Mouse (Mus musculus) midbrain, embryonic 14.5 days (tissue): ENCODE results near the gene Ksr2. TPM values are rescaled to one million over a fixed set of nuclear protein-coding genes. Genes with fewer than 3 reads are reported as not detected.

ENCODE experiments used
- ATAC-seq: fragments of 200-750 bp; cut with Nextera tagmentation; 2 replicates; pipeline ENCODE4 v1.8.0; 2017; ENCODE audit warnings: moderate number of reproducible peaks, moderate library complexity; ENCODE audit not compliant: low FRiP score, low TSS enrichment
- DNase-seq: peaks from one replicate; pipeline ENCODE4 v3.0.0-alpha.2; 2015
- H3K27ac ChIP-seq: fragments of 300-500 bp; sonication (generic); replicated peaks from 2 replicates; pipeline ENCODE4 v1.5.1; 2014; ENCODE audit warnings: mild to moderate bottlenecking, low read depth, low read length, moderate library complexity
- H3K27me3 ChIP-seq: fragments of 300-500 bp; sonication (generic); 2 replicates; pipeline ENCODE4 v1.6.1; 2014; ENCODE audit warnings: low read length, control low read depth, mixed read lengths; ENCODE audit not compliant: control insufficient read depth, insufficient read depth
- H3K36me3 ChIP-seq: fragments of 300-500 bp; sonication (generic); 2 replicates; pipeline ENCODE4 v1.6.1; 2014; ENCODE audit warnings: low read length, control low read depth; ENCODE audit not compliant: control insufficient read depth, insufficient read depth
- H3K4me1 ChIP-seq: fragments of 300-500 bp; sonication (generic); 2 replicates; pipeline ENCODE4 v1.6.1; 2014; ENCODE audit warnings: mild to moderate bottlenecking, antibody characterized with exemption, low read length, control low read depth; ENCODE audit not compliant: control insufficient read depth, insufficient read depth
- H3K4me2 ChIP-seq: fragments of 300-500 bp; sonication (generic); 2 replicates; pipeline ENCODE4 v1.6.1; 2014; ENCODE audit warnings: mild to moderate bottlenecking, low read length, moderate library complexity
- H3K4me3 ChIP-seq: fragments of 300-500 bp; sonication (generic); replicated peaks from 2 replicates; pipeline ENCODE4 v1.5.1; 2014; ENCODE audit warnings: low read depth, low read length
- H3K9ac ChIP-seq: fragments of 300-500 bp; sonication (generic); replicated peaks from 2 replicates; pipeline ENCODE4 v1.6.1; 2014; ENCODE audit warnings: mild to moderate bottlenecking, low read length, moderate library complexity
- H3K9me3 ChIP-seq: fragments of 300-500 bp; sonication (generic); 2 replicates; pipeline ENCODE4 v1.6.1; 2016; ENCODE audit warnings: low read length, control low read depth, mixed read lengths; ENCODE audit not compliant: control insufficient read depth
- WGBS: fragments of 180-500 bp; shearing (Covaris S2); extraction: QIAGEN DNeasy Blood & Tissue Kit; methylation state at CpG from one replicate; pipeline ENCODE4 v1.1.7; 2014; 5-methylcytosine and 5-hydroxymethylcytosine counted together
- polyA plus RNA-seq: library from polyadenylated mRNA; unstranded; fragments of >200 nt; fragmentation: Nextera tagmentation; extraction: Ambion mirVana; gene quantifications from 2 replicates; pipeline ENCODE4 v1.2.1, GENCODE M21; 2014

Gene Ksr2
- polyA plus RNA-seq, 1 experiment from 2014 or later: 8.1 TPM

DNA sequence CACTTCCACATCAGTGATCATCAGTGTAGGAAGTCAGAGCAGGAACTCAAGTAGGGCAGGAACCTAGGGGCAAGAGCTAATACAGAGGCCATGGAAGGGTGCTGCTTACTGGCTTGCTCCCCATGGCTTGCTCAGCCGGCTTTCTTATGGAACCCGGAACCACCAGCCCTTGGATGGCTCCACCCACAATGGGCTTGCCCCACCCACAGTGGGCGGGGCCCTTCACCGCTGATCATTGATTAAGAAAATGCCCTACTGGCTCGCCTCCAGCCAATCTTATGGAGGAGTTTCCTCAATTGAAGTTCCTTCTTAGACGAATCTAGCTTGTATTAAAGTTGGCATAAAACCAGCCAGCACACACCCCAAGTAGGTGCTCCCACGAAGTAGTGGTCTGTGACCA is 102.1 kb downstream of the Ksr2 start:
- no peaks in the 10 kb centered on the region for H3K36me3 ChIP-seq
- H3K4me1 ChIP-seq: no peaks in the 10 kb centered on the region
- H3K27me3 ChIP-seq: no peaks in the 10 kb centered on the region
- no peak overlapping the region for H3K9ac ChIP-seq
- ATAC-seq: no peak
- no peak overlapping the region for H3K27ac ChIP-seq
- H3K4me2 ChIP-seq: no peak overlapping the region
- no peak overlapping the region for H3K4me3 ChIP-seq
- 75% methylated on average over 7 of the region's 7 CpGs for WGBS
- DNase-seq: no peak
- no peaks in the 10 kb centered on the region for H3K9me3 ChIP-seq

DNA sequence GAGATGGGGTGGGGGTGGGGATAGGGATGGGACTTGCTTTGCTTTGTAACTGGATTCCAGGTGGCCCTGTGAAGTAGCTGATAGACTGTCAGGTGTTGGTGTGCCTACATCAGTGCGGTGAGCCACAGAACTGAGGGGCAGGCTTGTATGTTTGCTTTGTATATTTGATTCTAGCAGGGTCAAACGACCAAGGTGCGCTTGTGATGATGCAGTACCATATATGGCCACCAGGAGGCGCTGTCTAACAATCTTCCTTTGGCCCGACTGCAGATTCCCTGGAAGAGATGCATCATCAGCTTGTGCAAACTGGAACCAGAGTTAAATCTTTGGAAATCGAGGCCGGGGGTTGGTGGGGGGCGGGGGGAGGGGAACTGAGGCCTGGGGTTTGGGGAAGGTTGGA is 102.8 kb downstream of the Ksr2 start:
- no peak overlapping the region for H3K27ac ChIP-seq
- H3K4me3 ChIP-seq: no peak overlapping the region
- H3K36me3 ChIP-seq: no peaks in the 10 kb centered on the region
- no peak for ATAC-seq
- H3K4me2 ChIP-seq: no peak overlapping the region
- no peaks in the 10 kb centered on the region for H3K27me3 ChIP-seq
- DNase-seq: peak; percentile 88
- H3K4me1 ChIP-seq: no peaks in the 10 kb centered on the region
- 3% methylated on average over 8 of the region's 8 CpGs for WGBS
- no peak overlapping the region for H3K9ac ChIP-seq
- H3K9me3 ChIP-seq: no peaks in the 10 kb centered on the region

DNA sequence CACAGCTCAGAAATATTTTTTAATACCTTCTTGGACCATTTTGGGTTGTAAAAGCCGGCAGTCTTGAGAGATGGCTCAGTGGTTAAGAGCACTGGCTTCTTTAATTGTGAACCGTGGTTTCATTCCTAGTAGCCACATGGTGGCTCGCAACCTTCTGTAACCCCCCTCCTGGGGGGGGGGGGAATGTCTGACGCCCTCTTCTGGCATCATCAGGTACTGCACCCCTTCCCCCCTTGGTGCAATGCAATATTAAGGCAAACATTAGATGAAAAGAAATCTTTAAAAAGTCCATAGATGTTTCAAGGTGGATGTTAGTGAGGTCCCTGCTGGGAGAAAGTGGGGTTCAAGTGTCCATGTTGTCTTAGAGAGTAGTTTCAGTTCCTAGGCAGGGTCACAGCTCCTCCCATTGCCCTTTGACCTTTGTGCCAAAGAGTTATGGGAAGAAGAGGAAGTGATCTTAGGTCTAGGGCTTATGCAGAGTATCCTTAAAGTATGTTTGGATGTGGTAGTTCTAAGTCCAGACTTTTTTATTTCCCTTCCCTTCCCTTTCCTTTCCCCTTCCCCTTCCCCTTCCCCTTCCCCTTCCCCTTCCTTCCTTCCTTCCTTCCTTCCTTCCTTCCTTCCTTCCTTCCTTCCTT is 106.2 kb downstream of the Ksr2 start:
- Histone ChIP-seq H3K4me1 (no peaks in the 10 kb centered on the region), H3K9me3 (no peaks in the 10 kb centered on the region), H3K36me3 (no peaks in the 10 kb centered on the region), H3K27ac (no peak overlapping the region), H3K9ac (no peak overlapping the region), H3K4me2 (no peak overlapping the region), H3K27me3 (no peaks in the 10 kb centered on the region), H3K4me3 (no peak overlapping the region)
- WGBS: 40% methylated on average over 4 of the region's 4 CpGs
- no peak for ATAC-seq
- DNase-seq: no peak

DNA sequence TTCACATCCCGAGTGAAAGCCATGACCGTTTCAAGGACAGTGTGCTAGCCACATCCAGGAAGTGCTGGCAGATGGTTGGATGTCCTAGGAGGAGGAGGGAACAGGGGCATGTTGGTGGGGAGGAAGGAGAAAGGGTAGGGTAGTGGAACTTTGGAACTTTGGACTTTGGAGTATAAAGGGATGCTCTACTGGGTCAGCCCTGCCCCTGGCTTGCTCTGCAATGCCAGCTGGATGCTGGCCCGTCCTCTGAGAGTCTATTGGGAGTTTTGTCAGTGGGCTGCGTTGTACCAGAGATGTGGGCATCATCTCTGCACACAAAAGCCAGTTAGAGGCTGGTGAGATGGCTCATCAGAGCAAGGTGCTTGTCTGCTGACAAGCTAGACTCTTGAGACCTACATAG is 107.4 kb downstream of the Ksr2 start:
- no peak for ATAC-seq
- Histone ChIP-seq H3K4me2 (no peak overlapping the region), H3K27ac (no peak overlapping the region), H3K9me3 (no peaks in the 10 kb centered on the region), H3K36me3 (no peaks in the 10 kb centered on the region), H3K4me1 (no peaks in the 10 kb centered on the region), H3K9ac (no peak overlapping the region), H3K4me3 (no peak overlapping the region), H3K27me3 (no peaks in the 10 kb centered on the region)
- 73% methylated on average over 4 of the region's 4 CpGs for WGBS
- no peak for DNase-seq

DNA sequence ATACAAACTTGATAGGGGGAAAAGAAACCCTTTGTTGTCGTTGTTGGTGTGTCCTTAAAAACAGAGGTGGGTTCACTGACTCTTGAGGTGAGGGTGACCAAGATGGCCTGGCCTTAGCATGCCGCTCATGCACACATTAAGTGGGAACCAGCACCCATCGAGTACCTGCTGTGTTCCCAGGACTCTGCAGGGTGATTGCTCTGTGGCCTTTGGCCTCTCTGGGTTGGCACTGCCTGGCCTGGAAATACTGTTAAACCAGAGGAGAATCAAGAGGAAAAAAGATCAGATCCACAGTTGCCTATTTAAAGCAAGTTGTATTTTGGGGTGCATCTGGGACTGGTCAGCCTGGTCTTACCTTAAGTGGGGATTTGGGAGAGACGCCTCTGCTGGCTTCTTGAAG is 107.9 kb downstream of the Ksr2 start:
- H3K9me3 ChIP-seq: no peaks in the 10 kb centered on the region
- no peak for ATAC-seq
- H3K36me3 ChIP-seq: no peaks in the 10 kb centered on the region
- DNase-seq: no peak
- no peak overlapping the region for H3K27ac ChIP-seq
- H3K4me2 ChIP-seq: no peak overlapping the region
- H3K4me3 ChIP-seq: no peak overlapping the region
- 91% methylated on average over 4 of the region's 4 CpGs for WGBS
- no peaks in the 10 kb centered on the region for H3K4me1 ChIP-seq
- no peaks in the 10 kb centered on the region for H3K27me3 ChIP-seq
- H3K9ac ChIP-seq: no peak overlapping the region

DNA sequence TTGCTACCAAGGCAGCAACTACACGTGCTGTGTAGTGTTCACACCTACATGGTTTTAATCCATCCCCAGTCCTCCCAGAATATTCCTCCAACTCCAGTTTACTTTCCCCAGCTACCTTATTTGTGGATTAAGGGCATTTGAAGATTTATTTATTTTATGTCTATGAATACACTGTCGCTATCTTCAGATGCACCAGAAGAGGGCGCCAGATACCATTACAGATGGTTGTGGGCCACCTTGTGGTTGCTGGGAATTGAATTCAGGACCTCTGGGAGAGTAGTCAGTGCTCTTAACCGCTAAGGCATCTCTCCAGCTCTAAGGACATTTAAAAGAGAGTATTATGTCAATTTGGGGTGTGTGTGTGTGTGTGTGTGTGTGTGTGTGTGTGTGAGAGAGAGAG is 108.7 kb downstream of the Ksr2 start:
- H3K9ac ChIP-seq: no peak overlapping the region
- H3K27me3 ChIP-seq: no peaks in the 10 kb centered on the region
- no peaks in the 10 kb centered on the region for H3K36me3 ChIP-seq
- H3K4me3 ChIP-seq: no peak overlapping the region
- no peak for DNase-seq
- WGBS: 70% methylated on average over 4 of the region's 4 CpGs
- no peak overlapping the region for H3K4me2 ChIP-seq
- no peaks in the 10 kb centered on the region for H3K9me3 ChIP-seq
- no peak overlapping the region for H3K27ac ChIP-seq
- no peaks in the 10 kb centered on the region for H3K4me1 ChIP-seq
- no peak for ATAC-seq

DNA sequence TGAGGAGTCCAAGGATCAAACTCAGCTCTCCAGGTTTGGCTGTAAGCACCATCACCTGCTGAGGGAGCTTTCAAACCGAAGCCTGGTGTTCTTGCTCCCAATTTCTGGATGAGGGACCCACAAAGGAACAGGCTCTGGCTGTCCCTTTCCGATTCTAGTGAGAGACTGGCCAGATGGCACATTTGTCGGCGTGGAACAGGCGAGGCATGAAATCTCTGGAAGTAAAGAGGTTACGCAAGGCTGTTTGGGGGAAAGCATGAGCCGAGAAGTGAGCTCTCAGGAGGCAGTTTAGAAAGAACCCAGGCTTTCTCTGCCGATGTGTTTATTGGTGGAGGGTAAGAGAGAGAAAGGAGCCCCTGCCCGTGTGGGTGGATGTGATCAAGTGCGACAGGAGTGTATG is 109.2 kb downstream of the Ksr2 start:
- Histone ChIP-seq H3K4me1 (no peaks in the 10 kb centered on the region), H3K27me3 (no peaks in the 10 kb centered on the region), H3K27ac (no peak overlapping the region), H3K36me3 (no peaks in the 10 kb centered on the region), H3K9me3 (no peaks in the 10 kb centered on the region), H3K4me3 (no peak overlapping the region), H3K4me2 (no peak overlapping the region), H3K9ac (no peak overlapping the region)
- DNase-seq: no peak
- ATAC-seq: no peak
- 79% methylated on average over 10 of the region's 10 CpGs for WGBS

DNA sequence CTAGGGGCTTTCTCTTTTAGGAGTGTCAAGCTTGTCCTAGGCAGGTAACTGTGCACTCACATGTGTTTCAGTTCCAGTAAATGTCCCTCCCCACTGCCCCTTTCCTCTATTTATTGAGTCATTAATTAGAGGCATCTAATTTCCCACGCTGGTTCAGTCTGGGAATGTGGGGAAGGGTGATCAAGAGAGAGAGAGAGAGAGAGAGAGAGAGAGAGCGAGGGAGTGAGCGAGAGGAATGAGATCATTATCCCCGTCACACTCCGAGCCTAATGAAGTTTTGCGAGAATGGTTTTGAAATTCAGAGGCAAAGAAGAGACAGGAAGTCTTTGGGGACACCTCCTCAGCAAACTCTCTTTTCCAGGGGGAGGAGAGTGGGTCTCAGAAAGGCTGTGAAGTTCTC is 117.2 kb downstream of the Ksr2 start:
- ATAC-seq: no peak
- no peak overlapping the region for H3K4me2 ChIP-seq

DNA sequence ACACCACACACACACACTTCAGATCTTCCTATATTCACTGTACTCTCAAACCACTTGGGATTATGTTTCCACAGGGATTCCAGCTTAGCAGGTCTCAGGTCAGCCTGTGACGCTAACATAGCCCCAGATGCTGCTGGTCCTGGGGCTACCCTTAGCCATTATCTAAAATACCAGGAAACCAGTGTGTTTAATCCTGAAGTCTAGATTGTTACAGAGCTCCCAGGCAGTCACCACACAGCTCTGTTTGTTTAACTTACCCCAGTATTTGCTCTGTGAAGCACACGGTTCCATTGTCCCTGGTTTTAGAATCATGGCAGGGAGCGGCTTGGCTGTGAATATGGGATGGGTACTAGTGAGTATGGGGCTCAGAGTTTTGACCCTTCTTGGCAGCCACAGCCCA is 125.4 kb downstream of the Ksr2 start:
- Histone ChIP-seq H3K27ac (no peak overlapping the region), H3K9ac (no peak overlapping the region), H3K4me2 (no peak overlapping the region), H3K4me3 (no peak overlapping the region), H3K4me1 (no peaks in the 10 kb centered on the region), H3K27me3 (no peaks in the 10 kb centered on the region), H3K36me3 (no peaks in the 10 kb centered on the region), H3K9me3 (peaks cover 3% of the 10 kb centered on the region; the same call in 1 of the 2 replicates)
- DNase-seq (no peak), ATAC-seq (no peak)
- WGBS: 69% methylated on average over 3 of the region's 3 CpGs

More for the DNA sequence above, 117.2 kb downstream of the Ksr2 start:
- WGBS: 61% methylated on average over 6 of the region's 6 CpGs
- Histone ChIP-seq H3K4me3 (no peak overlapping the region), H3K9ac (no peak overlapping the region), H3K27me3 (no peaks in the 10 kb centered on the region), H3K9me3 (no peaks in the 10 kb centered on the region), H3K36me3 (no peaks in the 10 kb centered on the region), H3K4me1 (no peaks in the 10 kb centered on the region), H3K27ac (no peak overlapping the region)
- DNase-seq: no peak
